Mouse (Mus musculus) midbrain, embryonic 11.5 days (tissue): ENCODE data around the gene Map3k6. TPM values are rescaled to one million over a fixed set of nuclear protein-coding genes. Genes with fewer than 3 reads are reported as not detected.

Source experiments
- ATAC-seq: fragments of 200-750 bp; cut with Nextera tagmentation; 2 replicates; pipeline ENCODE4 v1.8.0; 2017; ENCODE audit warnings: moderate TSS enrichment, moderate library complexity; ENCODE audit not compliant: low FRiP score
- DNase-seq: peaks from one replicate; pipeline ENCODE4 v3.0.0; 2015; ENCODE audit warnings: low spot score; ENCODE audit errors: missing footprints
- H3K27ac ChIP-seq: fragments of 300-500 bp; sonication (generic); 2 replicates; pipeline ENCODE4 v1.5.1; 2014; ENCODE audit warnings: low read depth, low read length
- H3K27me3 ChIP-seq: fragments of 300-500 bp; sonication (generic); 2 replicates; pipeline ENCODE4 v1.6.1; 2014; ENCODE audit warnings: mild to moderate bottlenecking, low read length, moderate library complexity, mixed read lengths; ENCODE audit not compliant: control insufficient read depth, insufficient read depth
- H3K36me3 ChIP-seq: fragments of 300-500 bp; sonication (generic); 2 replicates; pipeline ENCODE4 v1.6.1; 2014; ENCODE audit warnings: mild to moderate bottlenecking, low read length, moderate library complexity, mixed read lengths; ENCODE audit not compliant: control insufficient read depth, insufficient read depth
- H3K4me1 ChIP-seq: fragments of 300-500 bp; sonication (generic); 2 replicates; pipeline ENCODE4 v1.6.1; 2014; ENCODE audit warnings: low read length; ENCODE audit not compliant: control insufficient read depth, insufficient read depth
- H3K4me2 ChIP-seq: fragments of 300-500 bp; sonication (generic); 2 replicates; pipeline ENCODE4 v1.6.1; 2014; ENCODE audit warnings: mild to moderate bottlenecking, moderate library complexity
- H3K4me3 ChIP-seq: fragments of 300-500 bp; sonication (generic); 2 replicates; pipeline ENCODE4 v1.5.1; 2014; ENCODE audit warnings: low read depth, low read length
- H3K9ac ChIP-seq: fragments of 300-500 bp; sonication (generic); 2 replicates; pipeline ENCODE4 v1.6.1; 2014; ENCODE audit warnings: low read length
- H3K9me3 ChIP-seq: fragments of 300-500 bp; sonication (generic); 2 replicates; pipeline ENCODE4 v1.6.1; 2016; ENCODE audit warnings: low read length; ENCODE audit not compliant: control insufficient read depth
- WGBS: fragments of 180-500 bp; shearing (Covaris S2); extraction: QIAGEN DNeasy Blood & Tissue Kit; methylation state at CpG from one replicate; pipeline ENCODE4 v1.1.7; 2014; 5-methylcytosine and 5-hydroxymethylcytosine counted together
- polyA plus RNA-seq: library from polyadenylated mRNA; unstranded; fragments of >200 nt; fragmentation: Nextera tagmentation; extraction: Ambion mirVana; gene quantifications from 2 replicates; pipeline ENCODE4 v1.2.1, GENCODE M21; 2014

Gene Map3k6
- polyA plus RNA-seq, 1 experiment from 2014 or later = 2.0 TPM

DNA sequence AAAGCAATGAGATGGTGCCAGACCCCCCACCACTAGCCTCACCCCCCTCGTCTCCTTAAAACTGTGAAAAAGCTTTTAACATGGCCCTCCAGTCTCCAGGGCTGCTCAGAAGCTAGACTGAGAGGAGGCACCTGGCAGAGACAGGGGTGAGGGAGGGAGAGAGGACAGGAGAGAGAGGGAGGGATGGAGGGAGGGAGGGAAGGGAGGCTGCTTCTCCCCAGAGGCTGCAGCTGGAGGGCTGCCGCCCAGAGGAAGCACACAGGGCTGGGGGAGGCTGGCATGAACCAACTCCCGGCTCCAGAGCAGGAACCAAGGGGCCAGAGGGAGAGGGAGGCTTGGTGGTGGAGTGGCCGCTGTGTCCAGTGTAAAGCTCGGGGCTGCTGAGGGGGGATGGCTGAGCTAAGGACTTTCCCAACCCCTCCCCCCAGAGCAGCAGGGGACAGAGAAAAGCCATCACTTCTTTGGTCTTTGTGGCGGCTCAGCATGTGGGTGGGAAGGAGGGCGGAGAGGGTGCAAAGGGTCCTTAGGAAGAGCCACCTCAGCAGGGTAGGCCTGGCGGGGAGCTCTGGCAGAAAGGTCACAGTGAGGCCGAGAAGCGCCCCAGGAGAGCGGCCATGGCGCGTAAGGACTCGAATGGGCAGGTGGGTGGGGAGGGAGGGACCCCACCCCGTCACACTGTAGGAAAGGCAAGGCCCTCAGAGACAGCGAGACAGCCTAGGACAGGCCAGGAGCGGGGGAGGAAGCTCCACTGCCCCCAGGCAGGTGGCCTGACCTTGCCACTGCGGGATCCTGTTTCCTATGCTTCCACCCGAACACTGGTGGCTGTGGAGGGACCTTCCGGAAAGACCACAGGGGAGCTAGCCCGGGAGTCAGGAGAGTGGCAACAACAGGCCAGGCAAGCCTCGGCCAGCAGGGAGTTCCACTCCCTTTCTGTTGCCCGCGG lies 52.6 kb downstream of the Map3k6 start:
- H3K4me2 ChIP-seq = peak overlapping the region; percentile 14; the same call in 1 of the 2 replicates
- peak; percentile 48 for ATAC-seq
- WGBS = 10% methylated on average over 24 of the region's 24 CpGs

DNA sequence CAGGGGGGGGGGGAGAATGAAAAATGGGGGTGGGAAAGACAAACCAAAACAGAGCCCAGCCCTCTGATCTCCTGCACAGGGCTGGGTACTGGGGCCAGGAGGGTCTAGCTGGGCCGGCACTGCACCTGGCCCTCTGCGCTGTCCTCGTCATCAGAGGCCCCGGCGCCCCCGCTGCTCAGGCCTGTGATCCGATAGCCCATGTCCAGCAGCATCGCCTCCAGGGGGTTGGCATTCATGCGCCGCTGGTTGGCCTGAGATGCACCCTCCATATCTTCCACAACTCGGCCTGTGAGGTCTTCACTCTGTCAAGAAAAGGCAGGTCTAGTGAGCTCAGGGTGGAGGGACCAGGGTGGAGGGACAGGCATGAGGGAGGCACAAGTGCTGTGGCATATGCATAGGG lies 53.5 kb downstream of the Map3k6 start:
- Histone ChIP-seq H3K36me3 (no peaks in the 10 kb centered on the region), H3K4me3 (no peak overlapping the region), H3K4me2 (no peak overlapping the region), H3K27me3 (no peaks in the 10 kb centered on the region), H3K4me1 (peaks cover 30% of the 10 kb centered on the region), H3K9me3 (no peaks in the 10 kb centered on the region), H3K9ac (no peak overlapping the region), H3K27ac (no peak overlapping the region)
- no peak for ATAC-seq
- DNase-seq = no peak
- WGBS = 19% methylated on average over 11 of the region's 11 CpGs

More for the DNA sequence above, 52.6 kb downstream of the Map3k6 start:
- Histone ChIP-seq H3K9me3 (no peaks in the 10 kb centered on the region), H3K27me3 (no peaks in the 10 kb centered on the region), H3K27ac (peak overlapping the region; percentile 57; the same call in 1 of the 2 replicates), H3K9ac (peak overlapping the region; percentile 40), H3K4me1 (peaks cover 27% of the 10 kb centered on the region), H3K4me3 (no peak overlapping the region), H3K36me3 (no peaks in the 10 kb centered on the region)
- DNase-seq = peak; percentile 93

DNA sequence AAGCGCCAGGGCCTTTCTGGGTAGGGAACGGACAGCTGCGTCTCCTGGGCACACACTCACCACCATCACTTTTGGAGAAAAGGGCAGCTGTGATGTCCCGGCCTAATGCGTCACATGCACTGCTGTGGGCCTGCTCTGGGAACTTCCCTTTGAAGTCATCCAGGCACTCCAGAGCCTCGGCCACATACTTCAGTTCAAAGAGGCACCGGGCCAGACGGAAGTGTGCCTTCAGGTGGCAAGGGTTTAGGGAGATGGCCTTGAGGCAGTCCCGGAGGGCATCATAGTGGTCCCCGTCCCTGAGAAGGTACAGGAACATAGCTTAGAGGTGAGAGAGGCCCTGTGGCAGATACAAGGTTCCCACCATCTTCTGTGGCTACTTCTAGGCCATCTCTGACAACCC lies 56.7 kb downstream of the Map3k6 start:
- no peak overlapping the region for H3K27ac ChIP-seq
- H3K4me2 ChIP-seq = no peak overlapping the region
- ATAC-seq (peak; percentile 11; the same call in 1 of the 2 replicates), DNase-seq (no peak)
- H3K4me1 ChIP-seq = peaks cover 28% of the 10 kb centered on the region
- no peaks in the 10 kb centered on the region for H3K27me3 ChIP-seq
- no peaks in the 10 kb centered on the region for H3K36me3 ChIP-seq
- H3K9me3 ChIP-seq = no peaks in the 10 kb centered on the region
- WGBS = 68% methylated on average over 10 of the region's 10 CpGs
- H3K9ac ChIP-seq = no peak overlapping the region
- H3K4me3 ChIP-seq = no peak overlapping the region

DNA sequence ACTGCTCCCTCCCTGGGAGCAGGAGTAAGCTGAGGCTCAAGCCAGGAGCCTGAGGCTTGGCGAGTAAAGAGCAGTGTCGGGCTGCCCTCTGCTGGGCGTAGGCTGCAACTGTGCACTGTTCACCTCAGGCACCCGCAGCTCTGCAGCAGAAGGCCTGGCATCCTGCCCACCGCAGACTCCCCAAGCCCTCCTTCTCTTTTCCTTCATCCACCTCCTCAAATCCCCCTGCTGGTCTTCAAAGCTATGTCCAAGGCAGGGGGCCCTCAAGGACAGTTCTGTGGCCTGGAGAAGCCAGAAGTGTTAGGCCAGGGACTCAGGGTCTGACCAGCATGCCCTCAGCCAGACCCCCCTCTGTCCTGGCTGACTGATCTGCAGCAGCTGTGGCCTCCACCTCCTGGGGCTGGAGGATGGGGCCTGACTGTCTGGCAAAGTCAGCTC lies 57.2 kb downstream of the Map3k6 start:
- ATAC-seq = peak; percentile 74
- Histone ChIP-seq H3K4me2 (no peak overlapping the region), H3K27ac (no peak overlapping the region; the same call in 1 of the 2 replicates), H3K4me1 (peaks cover 24% of the 10 kb centered on the region), H3K9me3 (no peaks in the 10 kb centered on the region), H3K4me3 (no peak overlapping the region), H3K27me3 (no peaks in the 10 kb centered on the region), H3K36me3 (no peaks in the 10 kb centered on the region), H3K9ac (0 out of 2 replicates have a peak overlapping the region, but pooled peaks have one; percentile 24)
- peak; percentile 98 for DNase-seq
- WGBS = 0% methylated on average over 5 of the region's 5 CpGs

DNA sequence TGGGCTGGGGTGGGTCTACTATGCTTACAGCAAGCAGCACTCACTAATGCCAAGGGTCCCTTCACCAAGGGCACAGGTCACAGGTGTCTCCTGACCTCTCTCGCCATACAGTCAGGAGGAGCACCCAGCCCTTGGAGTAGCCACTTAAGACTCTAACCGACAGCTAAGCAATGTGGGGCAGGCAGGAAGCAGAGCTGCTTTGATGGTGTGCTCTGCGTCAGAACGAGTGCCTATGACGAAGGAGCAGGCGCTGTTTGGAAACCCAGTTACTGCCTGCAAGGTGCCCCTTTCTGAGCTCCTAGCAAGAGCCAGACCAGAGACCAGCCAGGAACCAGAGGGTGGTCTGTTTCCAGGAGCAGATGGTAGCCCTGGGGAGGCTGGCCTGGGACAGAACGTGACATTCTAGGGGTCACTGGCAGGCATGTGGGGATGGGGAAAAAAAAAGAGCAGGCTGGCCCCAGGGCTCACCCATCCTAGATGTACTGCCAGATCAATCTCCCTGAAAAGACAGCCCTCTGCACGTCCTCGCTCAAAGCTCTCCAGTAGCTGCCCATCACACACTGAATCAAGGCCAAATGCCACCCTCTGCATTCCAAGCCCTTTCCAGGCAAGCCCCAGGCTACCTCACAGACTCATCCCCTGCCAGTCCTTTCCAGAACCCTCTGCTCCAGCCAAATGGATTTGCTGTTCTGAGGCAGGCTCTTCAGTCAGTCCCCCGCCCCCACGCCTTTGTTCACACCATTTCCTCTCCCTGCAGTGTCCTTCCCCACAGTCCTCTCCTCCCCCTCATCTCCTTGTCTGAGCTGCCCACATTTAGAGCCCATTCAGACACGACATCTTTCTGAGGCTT lies 58.1 kb downstream of the Map3k6 start:
- no peak overlapping the region for H3K4me2 ChIP-seq
- WGBS = 36% methylated on average over 12 of the region's 12 CpGs
- H3K9ac ChIP-seq = no peak overlapping the region
- DNase-seq = no peak
- no peak for ATAC-seq
- no peaks in the 10 kb centered on the region for H3K27me3 ChIP-seq
- peaks cover 15% of the 10 kb centered on the region for H3K4me1 ChIP-seq
- H3K9me3 ChIP-seq = no peaks in the 10 kb centered on the region
- no peak overlapping the region for H3K4me3 ChIP-seq
- H3K36me3 ChIP-seq = no peaks in the 10 kb centered on the region
- H3K27ac ChIP-seq = no peak overlapping the region

DNA sequence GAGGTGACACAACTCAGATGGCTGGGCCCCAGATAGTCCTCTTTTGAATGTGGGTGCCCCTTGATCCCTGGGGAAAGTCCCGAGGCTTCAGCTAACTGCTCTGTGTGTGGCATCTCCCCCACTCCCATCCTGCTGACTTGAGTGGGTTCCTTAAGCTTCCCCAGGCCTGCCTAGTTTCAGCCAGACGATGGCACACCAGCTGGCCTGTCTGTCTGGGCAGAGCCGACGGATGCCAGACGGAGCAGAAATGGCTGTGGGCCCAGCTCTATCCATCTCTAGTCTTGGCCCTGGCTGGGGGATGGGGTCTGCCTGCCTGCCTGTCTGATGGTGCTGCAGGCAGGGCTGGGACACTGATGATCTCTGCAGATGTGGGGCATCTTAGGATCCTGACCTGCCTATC lies 59.1 kb downstream of the Map3k6 start:
- Histone ChIP-seq H3K9me3 (no peaks in the 10 kb centered on the region), H3K4me3 (no peak overlapping the region), H3K4me1 (peaks cover 9% of the 10 kb centered on the region), H3K4me2 (no peak overlapping the region), H3K36me3 (no peaks in the 10 kb centered on the region), H3K9ac (no peak overlapping the region), H3K27me3 (no peaks in the 10 kb centered on the region), H3K27ac (no peak overlapping the region)
- 81% methylated on average over 5 of the region's 5 CpGs for WGBS
- ATAC-seq = no peak
- no peak for DNase-seq

DNA sequence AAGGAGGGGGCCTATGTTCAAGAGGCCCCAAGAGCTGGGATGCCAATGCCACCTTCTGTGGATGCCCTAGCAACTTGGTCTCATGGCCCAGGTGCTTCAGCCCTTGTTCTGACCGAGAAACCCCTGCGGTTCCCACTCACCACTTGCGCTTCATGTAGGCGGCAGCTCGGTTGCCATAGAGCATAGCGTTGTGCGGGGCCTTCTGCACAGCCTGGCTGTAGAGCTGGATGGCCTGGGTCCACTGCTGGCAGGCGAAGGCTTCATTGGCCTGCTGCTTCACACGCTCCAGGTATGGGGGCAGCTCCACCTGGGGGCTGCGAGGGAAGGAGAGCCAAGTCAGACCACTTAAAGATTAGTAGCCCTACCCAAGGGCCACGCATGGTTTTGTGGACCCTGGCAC lies 59.8 kb downstream of the Map3k6 start:
- no peaks in the 10 kb centered on the region for H3K9me3 ChIP-seq
- H3K36me3 ChIP-seq = no peaks in the 10 kb centered on the region
- ATAC-seq = no peak
- no peak overlapping the region for H3K4me2 ChIP-seq
- no peak overlapping the region for H3K9ac ChIP-seq
- no peak for DNase-seq
- no peak overlapping the region for H3K27ac ChIP-seq
- 90% methylated on average over 11 of the region's 11 CpGs for WGBS
- peaks cover 9% of the 10 kb centered on the region for H3K4me1 ChIP-seq
- H3K27me3 ChIP-seq = no peaks in the 10 kb centered on the region
- no peak overlapping the region for H3K4me3 ChIP-seq

DNA sequence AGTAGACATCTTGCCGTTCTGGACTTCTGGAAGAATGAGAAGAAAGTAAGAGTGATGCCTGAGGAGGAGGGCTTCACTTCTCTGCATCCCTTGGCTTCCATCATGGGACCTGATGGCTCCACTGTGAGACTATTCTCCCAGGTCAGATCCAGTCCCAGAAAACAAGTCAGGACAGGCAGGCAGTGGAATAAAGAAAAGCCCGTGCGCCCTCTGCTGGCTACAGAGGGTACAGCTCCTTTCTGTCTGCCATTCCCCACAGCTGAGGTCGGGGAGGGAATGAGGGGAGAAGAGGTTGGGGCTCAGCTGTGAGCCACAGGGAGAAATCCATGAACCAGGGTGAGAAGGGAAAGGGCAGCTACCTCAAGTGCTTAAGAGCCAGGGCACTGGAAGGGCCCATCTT lies 61.2 kb downstream of the Map3k6 start:
- H3K9me3 ChIP-seq = no peaks in the 10 kb centered on the region
- WGBS = 27% methylated on average over 4 of the region's 4 CpGs
- H3K4me3 ChIP-seq = no peak overlapping the region
- H3K4me2 ChIP-seq = no peak overlapping the region
- no peak overlapping the region for H3K27ac ChIP-seq
- H3K36me3 ChIP-seq = no peaks in the 10 kb centered on the region
- no peaks in the 10 kb centered on the region for H3K27me3 ChIP-seq
- DNase-seq (peak; percentile 98), ATAC-seq (peak; percentile 31; the same call in 1 of the 2 replicates)
- H3K4me1 ChIP-seq = peaks cover 9% of the 10 kb centered on the region
- H3K9ac ChIP-seq = no peak overlapping the region
